Mouse (Mus musculus) thymus, postnatal 10 days (tissue): ENCODE data around the gene Lmnb2.

Source experiments
- DNase-seq, 2 experiments: peaks; one replicate each; pipeline ENCODE4 v3.0.0; 2021; ENCODE audit warnings: low spot score in 2 of 2

Lmnb2 gene

DNA sequence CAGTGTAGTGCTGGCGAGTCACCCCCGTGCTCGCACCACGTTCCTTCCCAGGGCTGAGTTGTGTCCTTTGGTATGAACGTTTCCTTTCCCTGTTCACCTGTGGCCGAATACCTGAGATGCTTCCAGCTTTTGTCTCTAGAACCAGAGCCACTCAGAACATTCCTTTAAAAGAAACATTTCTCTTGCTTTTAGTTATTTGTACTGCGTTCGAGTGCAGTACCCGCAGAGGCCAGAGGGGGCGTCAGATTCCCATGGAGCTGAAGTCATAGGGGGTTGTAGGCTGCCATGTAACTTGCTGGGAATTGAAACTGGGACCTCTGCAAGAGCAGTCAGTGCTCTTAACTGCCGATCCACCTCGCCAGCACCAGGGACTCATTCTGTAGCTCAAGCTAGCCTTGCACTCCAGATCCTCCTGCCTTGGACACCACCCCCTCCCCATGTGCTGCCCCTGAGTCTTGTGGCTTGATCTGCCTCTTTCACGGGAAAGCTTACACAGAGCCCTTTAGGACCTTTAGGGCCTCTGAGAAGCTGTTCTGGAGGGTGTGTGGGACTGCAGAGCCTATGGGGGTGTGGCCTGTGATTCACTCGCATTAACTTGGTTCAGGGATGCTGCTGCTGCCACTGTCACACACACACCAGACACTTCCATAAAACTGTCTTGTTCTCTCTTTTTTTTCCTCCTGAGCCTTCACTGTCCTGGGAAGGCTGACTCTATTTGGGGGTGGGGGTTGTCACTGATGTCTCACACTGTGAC, 28.8 kb upstream of the Lmnb2 start:
- no peak for DNase-seq

DNA sequence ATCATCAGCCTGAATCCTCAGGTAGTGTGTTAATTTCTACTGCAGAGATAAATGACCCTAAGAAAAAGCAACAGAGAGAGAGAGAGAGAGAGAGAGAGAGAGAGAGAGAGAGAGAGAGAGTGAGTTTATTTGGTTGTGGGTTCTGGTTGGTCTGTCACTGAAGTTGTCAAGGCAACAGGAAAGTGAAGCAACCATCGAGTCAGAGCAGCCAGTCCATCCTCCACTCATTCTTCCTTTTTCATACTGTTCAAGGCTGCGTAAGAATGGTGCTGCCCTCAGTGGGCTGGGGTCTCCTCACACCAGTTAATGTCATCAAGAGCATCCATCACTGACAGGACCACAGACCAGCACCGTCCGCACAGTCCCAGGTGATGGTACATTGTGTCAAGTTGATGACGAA, 26.2 kb upstream of the Lmnb2 start:
- no peak for DNase-seq

DNA sequence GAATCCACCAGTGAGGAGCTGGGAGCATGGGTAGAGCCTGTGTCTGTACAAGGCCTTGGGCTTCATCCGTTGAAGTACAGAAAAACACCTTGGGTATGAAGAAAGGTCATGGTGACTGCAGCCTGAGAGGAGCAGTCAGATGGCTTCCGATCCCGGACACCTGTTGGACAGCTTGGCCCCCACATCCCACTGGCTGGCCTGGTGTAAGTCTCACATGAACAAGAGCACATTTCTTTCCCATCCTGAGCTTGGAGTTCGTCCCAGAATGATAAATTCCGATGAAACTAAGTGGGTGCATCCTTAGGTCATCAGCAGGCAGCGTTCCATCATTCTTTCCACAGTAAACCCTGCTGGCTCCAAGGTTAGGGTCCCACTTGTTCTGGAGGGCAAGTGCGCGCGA, 25.7 kb upstream of the Lmnb2 start:
- DNase-seq: no peak

DNA sequence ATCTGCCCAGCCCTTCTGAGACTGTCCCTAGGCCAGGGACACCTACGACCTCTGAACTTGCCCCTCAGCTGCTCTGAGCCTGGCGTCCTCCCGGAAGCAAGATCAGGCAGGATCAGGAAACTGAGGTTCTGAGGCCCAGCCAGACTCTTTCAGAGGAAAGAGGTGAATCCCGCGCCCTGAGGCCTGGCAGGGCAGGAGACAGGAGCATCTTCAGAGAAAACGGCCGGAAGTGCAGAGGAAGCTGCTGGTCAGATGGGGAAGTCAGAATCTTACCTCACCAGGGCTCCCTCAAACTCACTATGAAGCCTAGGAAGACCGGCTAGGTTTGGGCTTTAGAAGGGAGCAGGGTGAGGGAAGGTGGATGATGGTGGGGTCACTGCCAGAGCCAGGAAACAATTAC, 24.9 kb upstream of the Lmnb2 start:
- DNase-seq: no peak

DNA sequence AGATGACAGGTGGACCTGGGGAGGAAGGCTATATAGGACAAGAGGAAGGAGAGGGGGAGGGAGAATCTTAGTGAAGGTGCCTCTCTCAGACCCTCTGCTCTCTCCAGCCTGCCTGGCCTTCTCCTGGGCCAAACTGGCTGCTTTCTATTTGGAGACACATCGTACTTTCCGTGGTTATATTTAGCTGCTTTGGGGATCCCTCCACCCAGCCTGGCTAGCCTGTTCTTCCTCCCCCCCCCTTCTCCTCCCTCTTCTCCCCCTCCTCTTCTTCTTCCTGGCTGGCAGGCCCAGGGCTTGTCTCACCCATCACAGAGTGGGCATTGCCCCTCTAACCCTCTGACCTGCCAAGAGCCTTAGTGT, 22.9 kb upstream of the Lmnb2 start:
- no peak for DNase-seq

DNA sequence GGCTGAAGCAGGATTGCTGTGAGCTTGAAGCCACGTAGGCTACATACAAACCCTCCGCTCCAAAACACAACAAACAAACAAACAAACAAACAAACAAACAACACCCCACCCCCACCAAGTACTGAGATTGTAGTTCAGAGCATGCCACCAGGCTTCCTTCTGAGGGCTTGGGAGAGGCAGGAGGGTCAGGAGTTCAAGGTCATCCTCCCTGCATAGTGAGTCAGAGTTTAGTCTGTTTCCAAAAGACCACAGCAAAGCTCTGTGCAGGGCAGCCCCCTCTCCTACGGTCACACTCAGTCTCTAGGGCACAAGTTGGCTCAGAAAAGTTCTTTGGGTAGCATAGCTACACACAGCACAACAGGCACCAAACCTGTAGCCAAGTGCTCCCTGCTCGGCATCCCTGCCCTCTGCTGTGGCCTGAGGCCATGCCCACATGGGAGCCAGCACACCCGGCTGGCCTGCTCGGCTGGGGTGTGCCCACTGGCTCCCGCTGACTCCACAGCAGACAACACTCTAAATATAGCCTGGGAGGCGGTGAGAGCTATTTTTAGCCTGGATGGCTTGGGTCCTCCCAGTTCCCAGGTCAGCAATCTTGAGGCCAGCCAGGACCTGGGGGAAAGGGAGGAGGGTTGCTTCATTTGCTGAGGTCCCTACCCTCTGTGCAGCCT, 22.4 kb upstream of the Lmnb2 start:
- DNase-seq: no peak

DNA sequence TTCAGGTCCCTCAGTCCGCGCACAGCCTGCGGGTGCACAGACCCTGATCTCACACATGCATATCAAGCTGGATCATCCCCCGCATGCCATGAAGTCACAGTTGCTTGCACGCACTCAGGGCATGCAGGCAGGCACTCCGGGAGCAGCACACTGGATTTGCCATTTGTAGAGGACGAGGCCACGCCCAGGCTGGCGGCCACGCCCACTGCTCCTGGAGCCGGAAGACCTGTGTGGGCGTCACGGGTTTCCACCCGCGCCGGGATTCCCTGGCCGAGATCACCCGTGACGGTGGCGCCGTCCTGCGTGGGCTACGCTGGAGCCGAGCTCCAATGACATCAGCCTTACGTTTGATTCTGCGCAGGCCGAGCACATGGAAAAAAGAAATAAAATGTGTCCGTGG, 21.6 kb upstream of the Lmnb2 start:
- peak; percentile 54 to 77 for DNase-seq

DNA sequence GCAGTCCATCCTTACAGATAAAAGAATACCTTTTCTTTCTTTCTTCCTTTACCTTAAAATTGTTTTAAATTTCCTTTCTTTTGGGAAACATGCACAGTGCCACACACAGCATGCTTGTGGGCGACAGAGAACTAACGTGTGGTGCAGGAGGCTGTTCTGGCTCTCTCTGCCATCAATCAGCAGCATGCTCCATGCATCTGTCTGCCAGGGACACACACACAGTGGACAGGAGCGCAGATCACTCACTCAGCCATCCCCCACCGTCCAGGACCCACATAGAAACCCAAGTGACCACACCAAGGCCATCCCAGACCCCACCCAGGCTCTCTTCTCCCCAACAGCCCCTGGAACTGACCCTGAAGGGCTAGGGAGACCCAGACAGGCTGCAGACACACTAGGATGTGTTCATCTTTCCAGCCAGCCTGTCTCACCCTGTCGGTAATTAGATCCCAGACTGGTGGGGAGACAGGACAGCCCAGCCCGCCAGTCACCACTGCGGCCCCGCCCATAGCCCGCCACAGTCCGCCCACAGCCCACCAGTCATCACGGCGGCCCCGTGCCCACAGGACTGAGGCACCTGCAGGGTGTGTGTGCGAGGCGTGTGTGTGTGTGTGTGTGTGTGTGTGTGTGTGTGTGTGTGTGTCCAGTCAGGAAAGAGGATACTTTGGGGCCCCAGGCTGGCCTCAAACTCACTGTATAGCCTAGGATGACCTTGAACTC, 20.9 kb upstream of the Lmnb2 start:
- DNase-seq: no peak

DNA sequence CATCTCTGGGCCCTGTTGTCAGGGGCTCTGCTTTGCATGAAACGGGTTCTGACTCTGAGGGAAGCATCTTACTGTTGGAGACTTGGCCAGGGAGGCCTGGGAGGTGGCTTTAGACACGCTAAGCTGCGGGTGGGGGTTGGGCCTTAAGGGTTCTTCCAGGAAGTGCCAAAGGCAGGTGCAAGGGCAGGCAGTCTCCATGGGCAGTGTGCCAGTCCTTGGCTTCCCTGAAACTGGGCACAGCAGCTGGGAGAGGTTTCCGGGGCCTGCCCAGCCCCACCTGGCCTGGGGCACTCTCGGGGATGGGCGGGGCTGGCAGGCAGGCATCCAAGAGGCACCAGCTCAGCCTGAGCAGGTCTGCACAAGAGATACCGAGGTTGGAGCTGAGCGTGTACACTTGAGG, 19.6 kb upstream of the Lmnb2 start:
- no peak for DNase-seq

DNA sequence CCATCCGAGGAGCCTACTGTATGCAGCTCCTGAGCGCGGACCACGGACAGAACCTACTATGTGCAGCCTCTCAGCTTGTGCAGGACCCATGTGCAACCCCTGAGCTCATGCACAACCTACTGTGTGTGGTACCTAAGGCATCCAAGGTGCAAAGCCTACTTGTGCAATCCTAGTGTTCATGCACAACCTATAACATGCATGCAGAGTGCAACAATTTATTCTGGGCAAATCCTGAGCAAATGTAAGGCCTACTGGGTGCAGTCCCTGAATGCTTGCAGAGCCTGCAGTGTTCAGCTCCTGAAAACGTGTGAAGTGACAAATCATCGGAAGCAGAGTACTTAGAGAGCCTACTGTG, 18.7 kb upstream of the Lmnb2 start:
- no peak for DNase-seq

DNA sequence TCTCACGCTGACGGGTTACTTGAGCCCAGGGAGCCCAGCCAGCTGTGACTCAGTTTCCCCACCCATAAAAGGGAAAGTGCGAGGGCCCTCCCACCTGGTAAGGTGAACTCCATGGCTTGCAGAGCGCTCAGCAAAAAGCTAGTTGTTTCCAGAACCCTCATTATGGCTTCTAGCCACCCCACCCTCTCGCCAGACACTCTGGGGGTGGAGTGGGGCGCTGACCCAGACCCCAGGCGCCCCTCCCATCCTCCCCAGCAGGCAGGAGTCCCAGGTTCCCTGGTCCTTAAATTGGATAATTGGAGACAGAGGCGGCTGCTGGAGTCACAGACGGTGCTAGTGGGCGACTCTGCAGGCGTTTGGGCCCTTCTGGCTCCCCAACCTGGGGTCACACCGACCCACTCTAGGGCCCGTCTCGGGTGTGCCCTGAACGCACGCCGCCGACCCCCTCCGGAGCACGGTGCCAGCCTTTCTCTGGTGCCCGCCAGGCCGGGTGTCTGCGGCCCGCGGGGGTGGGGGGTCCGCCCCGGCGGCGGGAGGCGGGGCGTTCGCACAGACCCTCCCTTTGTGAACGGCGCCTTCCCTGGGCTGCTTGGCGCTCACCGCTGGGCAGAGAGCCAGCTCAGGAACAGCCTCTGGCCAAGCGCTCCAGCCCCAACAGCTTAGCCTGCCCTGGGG, 18.2 kb upstream of the Lmnb2 start:
- DNase-seq: no peak

DNA sequence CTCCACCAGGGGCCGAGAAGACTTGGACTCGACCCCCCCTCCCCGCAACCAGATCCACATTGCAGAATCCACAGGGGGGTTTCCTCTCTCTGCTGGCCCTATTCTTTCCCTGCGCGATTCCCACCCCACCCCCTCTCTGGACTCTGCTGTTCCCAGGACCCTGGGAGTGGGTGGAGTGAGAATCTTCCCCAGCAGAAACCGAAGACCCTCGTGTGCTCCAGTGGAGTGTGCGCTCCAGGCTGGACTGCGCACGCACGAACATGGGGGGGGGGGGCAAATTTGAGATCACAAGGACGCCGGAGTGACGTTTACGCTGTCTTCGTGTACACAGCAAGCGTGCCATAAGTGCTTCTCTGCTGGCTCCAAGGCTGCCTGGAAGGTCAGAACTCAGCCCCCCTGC, 17.7 kb upstream of the Lmnb2 start:
- no peak for DNase-seq

DNA sequence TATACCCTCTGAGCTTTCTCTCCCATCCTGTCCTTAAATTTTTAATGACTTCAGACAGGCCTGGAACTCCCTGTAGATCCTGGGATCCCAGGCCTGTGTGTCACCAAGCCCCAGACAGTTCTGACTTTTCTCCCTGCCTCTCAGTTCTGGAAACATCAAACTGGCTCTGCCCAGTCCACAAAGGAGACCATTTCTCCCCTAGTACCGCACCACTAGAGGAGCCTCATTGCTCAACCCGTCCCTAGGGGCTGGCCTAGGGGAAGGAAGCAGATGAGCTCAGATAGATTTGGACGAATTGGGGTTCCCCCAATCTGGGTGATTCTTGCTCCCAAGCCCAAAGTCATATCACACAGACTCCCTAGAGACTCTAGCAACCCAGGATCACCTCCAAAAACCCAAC, 17.2 kb upstream of the Lmnb2 start:
- no peak for DNase-seq

DNA sequence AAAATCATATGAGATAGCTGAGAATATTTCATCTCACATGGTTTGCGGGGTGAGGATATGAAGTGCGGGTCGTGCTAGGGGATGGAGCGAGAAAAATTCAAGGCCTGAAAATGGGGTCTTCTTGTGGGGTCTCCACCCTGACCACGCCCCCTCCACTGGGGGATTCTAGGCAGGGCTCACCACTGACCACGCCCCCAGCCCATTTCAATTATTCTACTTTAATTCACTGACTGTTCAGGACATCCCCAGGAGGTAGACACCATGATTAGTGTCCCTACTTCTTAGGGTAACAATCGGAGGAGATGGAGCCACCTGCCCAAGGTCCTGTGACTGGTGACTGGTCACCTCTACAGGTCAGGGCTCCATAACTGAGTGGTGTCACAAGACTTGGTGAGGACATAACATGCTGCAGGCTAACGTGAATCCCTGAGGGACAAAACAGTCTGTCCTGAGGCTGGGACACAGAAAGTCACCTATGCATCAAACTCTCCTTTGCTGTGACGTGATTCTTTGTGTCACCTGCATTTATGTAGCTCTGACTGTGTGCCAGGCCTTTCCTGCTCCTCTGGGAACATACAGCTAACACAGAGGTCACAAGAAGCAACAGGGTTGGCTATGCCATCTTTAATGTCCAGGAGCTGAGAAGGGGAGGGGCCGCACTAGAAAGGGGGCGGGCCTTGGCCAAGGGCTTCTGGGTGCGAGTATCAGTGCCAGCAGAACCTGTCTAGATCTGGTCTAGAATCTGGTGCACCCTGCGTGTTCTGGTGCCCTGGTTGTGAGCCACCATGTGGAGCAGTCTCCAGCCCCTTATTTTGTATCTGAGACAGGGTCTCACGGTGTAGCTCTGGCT, 16.3 kb upstream of the Lmnb2 start:
- no peak for DNase-seq

DNA sequence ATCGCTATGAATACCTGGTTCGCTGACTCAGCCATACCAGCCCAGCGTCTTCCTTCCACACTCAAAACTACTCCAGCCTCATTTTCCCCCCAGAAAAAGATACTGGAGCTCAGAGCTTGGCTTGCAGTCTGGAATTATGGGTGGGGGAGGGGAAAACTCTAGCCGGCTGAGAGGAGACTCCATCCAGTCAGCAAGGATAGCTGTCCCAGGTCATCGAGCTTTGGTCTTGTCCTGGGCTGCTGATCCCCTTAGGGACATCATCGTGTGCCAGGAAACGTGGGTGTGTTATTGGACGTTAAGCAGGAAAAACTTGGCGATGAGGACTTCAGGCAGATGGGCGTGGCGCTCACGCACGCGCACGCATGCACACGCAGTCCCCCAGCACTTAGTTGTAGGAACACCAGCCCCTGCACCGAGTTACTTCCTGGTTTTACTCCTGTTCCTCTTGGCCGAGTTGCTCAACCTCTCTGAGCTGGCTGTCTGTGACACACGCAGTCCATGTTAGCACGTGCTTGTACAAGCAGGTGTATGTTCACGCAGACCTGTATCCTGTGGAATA, 15.5 kb upstream of the Lmnb2 start:
- no peak for DNase-seq

DNA sequence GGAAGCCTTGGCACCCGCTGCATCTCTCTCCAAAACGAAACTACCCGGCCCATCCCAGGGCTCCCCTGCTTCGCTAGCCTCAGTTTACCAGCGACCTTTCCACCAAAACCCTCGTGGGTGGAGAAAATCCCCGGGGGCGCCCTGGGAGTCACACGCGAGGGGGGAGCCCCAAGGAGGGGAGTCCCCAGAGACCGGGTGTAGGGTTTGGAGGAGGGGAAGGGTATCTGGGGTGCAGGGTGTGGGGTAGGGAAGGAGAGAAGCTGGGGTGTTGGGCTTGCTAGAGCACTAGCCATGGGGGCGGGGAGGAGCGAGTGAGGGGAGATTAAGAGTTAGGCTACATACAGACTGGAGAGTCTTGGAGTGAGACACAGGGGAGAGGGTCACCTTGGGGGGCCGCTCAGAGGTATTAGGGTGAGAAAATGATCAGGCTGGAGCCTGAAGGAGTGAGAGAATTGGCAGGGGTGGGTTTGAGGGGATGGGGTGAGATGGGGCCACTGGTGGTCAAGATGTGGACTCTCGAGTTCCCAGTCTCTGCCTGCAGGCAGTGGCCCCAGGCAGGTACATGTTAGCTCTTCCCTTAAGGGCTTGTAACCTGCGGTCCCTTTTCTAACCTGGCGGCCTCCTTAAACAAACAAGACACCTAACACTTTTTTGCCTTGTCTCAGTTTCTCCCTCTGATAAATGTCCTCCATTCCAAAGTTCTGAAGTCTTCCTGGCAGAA, 14.8 kb upstream of the Lmnb2 start:
- no peak for DNase-seq

DNA sequence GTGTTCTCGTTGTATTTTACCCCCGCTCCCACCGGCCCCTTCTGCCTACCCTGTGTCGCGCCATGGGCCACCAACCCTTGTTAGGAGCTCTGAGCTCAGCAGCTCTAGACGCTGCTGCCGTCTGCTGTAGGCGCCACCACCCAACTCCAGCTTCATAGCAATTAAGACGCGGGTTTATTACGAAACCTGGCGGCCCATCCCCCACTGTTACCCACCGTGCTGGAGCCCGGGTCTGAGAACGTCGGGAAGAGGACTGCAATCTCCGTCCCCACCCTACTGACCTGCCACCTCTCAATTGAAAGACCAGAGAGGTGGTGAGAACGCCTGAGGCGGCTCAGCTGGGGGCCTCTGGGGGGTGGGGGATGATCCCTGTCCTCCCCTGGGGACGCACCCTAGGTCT, 14.2 kb upstream of the Lmnb2 start:
- peak in 1 of 2 experiments; percentile 18 for DNase-seq

DNA sequence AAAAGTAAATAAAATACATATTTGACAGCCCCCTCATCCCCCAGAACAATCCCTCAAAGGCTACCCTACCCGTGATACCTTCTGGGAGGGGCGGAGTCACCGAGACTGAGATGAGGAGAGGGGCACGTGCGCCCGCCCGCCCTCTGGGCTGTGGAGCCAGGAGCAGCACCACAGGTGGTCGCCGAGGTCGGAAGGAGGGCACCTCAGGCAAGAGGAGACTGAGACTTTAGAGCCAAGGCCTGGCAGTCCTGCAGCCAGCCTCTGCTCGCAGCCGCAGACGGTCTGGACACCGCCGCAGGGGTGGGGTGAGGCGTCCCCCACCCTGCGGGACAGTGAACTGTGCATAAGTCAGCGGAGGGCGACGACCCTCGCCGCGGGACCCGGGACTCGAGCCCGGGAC, 13.7 kb upstream of the Lmnb2 start:
- DNase-seq: peak; percentile 17 to 29

DNA sequence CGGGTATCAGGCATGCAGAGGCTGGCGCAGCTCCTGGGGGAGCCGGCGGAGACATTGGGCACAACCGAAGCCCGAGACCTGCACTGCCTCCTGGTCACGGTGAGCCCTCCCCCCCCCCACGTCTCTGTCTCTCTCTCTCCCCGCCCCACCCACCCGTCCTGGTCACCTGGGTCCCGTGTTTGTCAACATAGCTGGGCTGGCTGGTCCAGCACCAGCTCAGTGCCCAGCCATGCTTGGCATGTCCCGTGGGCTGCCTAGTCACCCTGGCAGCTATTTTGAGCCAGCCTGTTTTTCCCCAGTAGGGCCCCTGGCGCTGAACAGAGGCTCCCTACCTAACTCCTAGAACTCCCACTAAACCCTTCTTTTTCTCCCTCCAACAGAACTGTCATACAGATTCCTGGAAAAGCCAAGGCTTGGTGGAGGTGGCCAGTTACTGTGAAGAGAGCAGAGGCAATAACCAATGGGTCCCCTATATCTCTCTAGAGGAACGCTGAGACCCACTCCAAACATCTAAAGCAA, 13.2 kb upstream of the Lmnb2 start:
- DNase-seq: no peak

DNA sequence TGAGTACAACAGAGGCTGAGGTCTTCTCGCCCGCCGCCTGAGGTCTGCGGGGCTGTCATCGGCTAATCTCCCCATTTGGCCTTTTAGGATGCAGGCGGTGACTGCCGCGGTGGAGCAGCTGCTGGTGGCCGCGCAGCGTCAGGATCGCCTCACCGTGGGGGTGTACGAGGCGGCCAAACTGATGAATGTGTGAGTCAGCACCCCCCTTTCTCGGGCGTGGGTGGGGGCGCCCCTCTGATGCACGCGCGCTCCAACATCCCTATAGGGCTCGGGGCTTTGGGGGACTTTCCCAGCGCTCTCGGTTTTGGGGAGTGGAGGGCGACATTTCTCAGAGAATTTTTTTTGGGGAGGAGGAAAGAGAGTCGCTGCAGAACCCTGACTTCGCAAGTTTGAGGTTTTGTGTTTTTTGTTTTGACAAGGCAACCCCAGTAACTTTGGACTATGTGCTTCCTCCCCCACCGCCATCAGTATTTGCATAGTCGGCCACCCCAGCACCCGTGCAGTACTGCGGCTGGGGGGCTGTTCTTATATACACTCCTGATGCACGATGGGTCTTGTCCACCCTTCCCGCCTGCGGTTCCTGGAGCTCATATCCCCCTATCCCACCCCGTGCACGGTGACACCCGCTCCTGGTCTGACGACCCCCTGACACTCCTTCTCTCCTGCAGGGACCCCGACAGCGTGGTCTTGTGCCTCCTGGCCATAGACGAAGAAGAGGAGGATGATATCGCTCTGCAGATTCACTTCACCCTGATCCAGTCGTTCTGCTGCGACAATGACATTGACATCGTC, 12.5 kb upstream of the Lmnb2 start:
- DNase-seq: peak; percentile 36 to 43
